Mouse (Mus musculus) kidney, postnatal 36 days (tissue): ENCODE measurements around the gene Vsir.
A peak's percentile ranks its signal among the peaks of the same experiment; 100 is the strongest.

Source experiments
- DNase-seq, 2 experiments: peaks; one replicate each; pipeline ENCODE4 v3.0.0; 2021 to 2022; ENCODE audit warnings: mixed read lengths in 2 of 2

Vsir gene

DNA sequence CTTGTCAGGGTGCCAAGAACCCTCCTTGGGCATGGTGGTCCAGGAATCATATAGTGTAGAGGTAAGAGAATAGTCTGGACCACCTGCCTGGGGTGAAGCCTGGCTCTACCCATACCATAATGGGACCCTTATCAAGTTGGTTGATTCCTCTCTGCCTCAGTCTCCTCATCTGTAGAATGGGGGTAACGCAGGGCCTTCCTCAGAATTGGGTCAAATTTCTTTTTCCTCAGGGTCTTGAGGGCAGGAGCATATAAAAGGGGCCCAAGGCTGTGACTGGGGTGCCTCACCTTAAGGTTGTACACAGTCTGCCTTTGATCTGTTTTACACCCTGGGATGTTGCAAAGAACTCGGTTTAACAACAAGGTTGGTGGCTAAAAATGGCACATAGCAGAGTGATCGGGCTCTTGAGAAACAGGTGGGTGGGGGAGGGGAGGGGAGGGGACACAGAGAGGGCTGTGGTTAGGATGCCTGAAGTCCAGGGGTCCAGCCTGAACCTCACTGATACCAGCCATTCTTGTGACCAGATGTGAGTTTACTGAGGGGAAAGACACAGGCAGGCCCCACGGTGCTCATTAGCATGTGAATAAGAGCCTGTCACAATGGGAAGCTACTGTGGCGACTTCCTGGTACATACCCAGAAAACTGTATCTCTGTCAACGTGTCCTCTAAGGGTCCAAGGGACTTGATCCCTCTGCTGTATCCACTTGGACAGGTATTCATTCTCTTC, 43.7 kb downstream of the Vsir start:
- no peak for DNase-seq

DNA sequence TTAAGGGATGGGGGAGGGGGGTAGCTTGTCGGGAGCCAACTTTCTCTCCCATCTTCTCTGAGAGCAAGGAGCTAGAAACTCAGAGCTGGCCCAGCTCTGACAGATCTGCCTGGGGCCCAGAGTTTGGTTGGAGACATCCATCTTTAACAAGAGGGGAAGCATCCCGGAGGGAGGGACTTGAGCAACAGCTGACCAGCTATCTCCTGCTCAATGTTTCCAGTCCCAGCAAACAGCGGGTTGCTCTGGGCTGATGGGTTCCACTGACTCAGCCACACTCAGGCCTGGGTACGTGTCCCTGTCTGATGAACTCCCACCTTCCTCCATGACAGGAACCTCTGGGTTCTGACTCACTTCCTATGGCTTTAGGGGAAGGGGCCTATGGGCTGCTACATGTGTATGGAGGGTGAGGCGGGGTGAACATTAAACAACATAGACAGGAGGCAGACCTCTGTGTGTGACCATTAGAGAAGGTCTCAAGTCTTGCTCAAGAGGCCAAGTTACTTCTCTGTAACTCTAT, 44.3 kb downstream of the Vsir start:
- no peak for DNase-seq

- DNase-seq, result no peak
Observed at GRCm38 (mm10) chr10:60391661-60392060, 45.0 kb downstream of the Vsir start.

DNA sequence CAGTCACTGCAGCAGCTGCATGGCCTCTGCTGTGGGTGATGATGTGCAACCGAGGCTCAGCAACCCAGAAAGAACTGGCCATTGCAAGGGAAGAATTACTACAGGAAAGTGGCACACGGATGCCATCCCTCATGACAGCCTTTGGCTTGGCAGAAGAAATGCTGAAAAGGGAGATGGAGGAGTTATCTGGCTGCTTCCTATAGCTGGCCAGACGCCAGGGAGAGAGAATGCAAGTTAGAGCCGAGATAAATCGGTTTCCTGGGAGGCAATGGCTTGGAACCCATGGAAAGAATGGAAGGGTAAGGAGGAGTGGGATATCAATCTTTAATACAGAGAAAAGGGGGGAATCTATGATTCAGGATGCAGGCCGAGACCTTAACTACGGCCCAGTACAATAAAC, 48.3 kb downstream of the Vsir start:
- DNase-seq, result no peak

GRCm38 (mm10) chr10:60395605-60396004, 49.0 kb downstream of the Vsir start:
- DNase-seq, result no peak

- no peak for DNase-seq
Observed at GRCm38 (mm10) chr10:60398051-60398814, 51.6 kb downstream of the Vsir start.

- no peak for DNase-seq
Observed at GRCm38 (mm10) chr10:60399449-60399848, 52.8 kb downstream of the Vsir start, which contains the start of gene Gm17455. Gm17455 (plus strand) TSS chr10:60399726.

DNA sequence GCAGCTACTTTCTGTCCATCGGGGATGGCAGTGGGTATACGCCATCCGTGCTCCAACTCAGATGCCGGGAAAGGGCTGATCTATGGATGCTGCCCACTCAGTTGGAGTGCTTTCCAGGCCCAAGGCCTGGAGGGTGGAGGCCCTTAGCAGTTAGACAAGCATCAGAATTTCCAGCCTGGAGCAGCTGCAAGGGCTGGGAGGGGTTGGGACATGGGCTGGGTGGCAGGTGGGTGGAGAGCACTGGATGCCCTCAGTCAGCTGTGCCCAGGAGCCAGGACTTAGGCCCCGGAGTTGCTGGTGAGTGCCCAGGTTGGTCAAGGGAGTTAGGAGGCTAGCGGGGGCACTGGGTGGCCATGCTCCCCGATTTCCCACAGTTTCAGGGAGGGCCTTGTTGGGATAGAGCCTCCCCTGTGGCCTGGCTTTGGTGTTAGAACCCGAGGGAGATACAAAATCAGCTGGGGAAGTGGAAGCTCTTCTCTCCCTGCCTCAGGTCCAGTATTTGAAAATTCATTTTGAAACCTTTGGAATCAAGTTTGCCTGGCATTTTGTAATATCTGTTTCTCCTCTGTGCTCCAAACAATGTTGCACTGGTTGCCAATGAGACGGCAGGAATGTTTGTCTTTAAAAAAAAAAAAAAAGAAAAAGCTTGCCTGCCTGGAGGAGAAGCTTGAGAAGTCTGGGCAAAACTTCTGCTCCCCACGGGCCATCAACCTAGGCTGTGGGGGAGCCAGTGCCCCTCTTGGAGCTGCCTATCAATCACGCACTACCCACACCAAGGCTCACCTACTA, 54.0 kb downstream of the Vsir start:
- no peak for DNase-seq

DNA sequence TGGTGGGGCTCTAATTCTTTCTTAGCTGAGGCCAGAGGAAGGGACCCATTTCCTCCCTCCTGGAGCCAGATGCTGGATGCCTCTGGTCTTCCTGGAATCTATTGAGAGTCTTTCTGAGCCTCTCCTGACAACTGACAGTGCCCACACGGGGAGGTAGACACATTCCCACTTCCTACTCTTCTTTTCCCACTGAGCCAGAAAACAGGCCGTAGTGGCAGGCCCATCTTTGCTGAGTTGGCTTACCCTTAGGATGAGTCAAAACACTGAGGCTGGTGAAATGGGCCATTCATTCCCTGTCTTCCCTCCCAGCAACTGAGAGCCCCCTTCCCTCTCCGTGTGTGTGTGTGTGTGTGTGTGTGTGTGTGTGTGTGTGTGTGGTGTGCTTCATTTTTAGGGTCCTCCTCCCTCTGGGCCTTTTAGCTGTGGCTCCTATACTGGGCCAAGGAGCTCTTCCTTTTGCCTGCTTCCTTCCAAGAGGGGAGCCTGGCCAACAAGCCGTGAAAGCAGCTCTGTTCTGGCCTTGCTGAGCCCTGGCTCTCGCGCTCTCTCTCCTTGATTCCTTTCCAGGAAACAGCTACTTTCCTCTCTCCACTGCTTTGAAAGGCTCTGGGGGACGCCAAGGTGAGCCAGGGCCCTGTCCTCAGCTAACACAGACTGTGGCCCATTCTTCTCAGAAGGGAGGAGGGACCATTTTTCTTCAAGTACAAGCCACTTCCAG, 59.0 kb downstream of the Vsir start:
- no peak for DNase-seq

DNA sequence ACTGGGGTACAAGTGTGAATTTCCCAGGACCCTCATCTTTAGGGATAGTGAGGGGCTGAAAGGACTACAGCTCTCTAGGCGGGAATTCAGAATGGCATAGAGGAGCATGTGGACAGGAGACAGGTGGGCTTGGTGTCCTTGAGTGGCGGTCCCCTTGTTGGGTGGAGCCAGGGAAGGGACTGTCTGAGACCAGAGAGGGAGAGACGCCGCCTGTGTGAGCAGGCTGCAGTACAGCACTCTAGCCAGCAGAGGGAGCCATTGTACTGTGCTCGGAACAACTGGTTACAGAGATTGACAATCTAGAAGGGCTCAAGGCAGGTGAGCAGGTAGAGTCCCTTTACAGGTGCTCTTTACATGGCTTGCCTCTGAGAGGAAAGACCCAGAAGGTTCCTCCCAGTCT, 61.2 kb downstream of the Vsir start:
- DNase-seq, result peak; percentile 51 to 82

DNA sequence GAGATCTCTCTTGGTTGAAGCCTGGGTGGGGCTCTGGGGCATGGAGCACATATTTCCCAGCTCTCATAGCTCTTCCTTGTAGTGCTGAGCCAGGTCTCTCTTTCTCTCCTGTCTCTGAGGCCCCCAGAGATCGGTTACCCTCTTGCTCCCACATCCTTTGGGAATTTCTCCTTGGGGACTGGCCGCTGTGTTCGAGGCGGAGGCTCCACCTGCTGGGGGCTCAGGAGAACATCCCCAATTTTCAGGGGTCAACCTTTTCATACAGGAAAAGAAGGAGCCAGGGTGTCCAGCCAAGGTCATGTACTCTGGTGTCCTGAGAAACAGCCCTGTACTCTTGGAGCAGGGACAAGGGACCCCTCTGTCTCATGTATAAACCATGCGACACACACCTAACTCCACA, 65.1 kb downstream of the Vsir start:
- DNase-seq, result no peak

GRCm38 (mm10) chr10:60413756-60414155, 67.1 kb downstream of the Vsir start:
- DNase-seq, result no peak

- peak; percentile 14 to 35 for DNase-seq
Observed at GRCm38 (mm10) chr10:60417041-60417440, 70.4 kb downstream of the Vsir start.

- DNase-seq, result peak; percentile 59 to 86
Observed at GRCm38 (mm10) chr10:60418137-60418536, 71.5 kb downstream of the Vsir start.

DNA sequence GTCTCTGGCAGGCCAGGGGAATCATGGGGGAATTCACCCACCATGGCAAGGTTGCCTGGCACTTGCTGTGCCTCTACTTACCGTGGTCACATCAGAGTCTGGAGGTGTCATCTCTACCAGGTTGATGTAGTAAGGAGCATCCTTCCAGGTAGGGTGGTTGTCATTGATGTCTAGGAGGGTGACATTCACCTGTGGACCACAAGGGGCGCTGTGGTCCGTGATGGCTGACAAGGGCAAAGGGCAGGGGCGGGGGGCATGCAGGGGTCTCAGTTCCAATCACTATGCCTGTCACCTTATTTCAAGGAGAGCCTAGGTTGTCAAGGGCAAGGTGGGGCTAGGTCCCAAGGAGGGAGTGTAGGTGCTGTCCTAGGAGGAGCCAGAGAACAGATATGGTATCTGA, 73.0 kb downstream of the Vsir start:
- DNase-seq, result no peak
